Mouse (Mus musculus) cerebellum, adult 2 months (tissue): Measurements from ENCODE around the gene Ehd4.

Source experiments
- CTCF ChIP-seq: fragments of 200-500 bp; IDR thresholded peaks from 2 replicates; pipeline ENCODE4 v1.5.1; 2011; ENCODE audit warnings: low read depth, mild to moderate bottlenecking, control low read depth, low read length, moderate library complexity, borderline replicate concordance; ENCODE audit not compliant: insufficient read depth
- POLR2A ChIP-seq: fragments of 200-500 bp; IDR thresholded peaks from 2 replicates; pipeline ENCODE4 v1.6.1; 2011; ENCODE audit warnings: low read length, control low read depth, borderline replicate concordance; ENCODE audit not compliant: insufficient read depth

- no peak for TF ChIP-seq CTCF
- TF ChIP-seq POLR2A = no peak
These were observed 89.8 kb downstream of the Ehd4 start for GRCm38 (mm10) chr2:120064639-120065038.
